Mouse (Mus musculus): ENCODE data around the gene Sh3glb2. TPM values are rescaled to one million over a fixed set of nuclear protein-coding genes. Genes with fewer than 3 reads are reported as not detected.

Gene Sh3glb2
- polyA plus RNA-seq, 1 experiment from 2014 or later, result 59.9 TPM

- peaks cover 22% of the 10 kb centered on the region for H3K36me3 ChIP-seq (ENCODE audit: insufficient read depth)
- no peak for TF ChIP-seq CTCF (IDR thresholded peaks at IDR 0.05; ENCODE audit: low read depth)
- under 1% methylated on average over 54 of the region's 54 CpGs for WGBS
- H3K9ac ChIP-seq, result peak overlapping the region; percentile 67
- peaks cover 6% of the 10 kb centered on the region for H3K4me1 ChIP-seq (ENCODE audit: insufficient read depth)
- DNase-seq (peak; percentile 93), ATAC-seq (ENCODE audit: insufficient read depth) (peak; percentile 77)
- H3K4me3 ChIP-seq (ENCODE audit: low read depth, low read length), result peak overlapping the region; percentile 83
- H3K9me3 ChIP-seq (ENCODE audit: low read depth, low read length), result no peaks in the 10 kb centered on the region
- peak overlapping the region; percentile 87 for H3K4me2 ChIP-seq
- H3K27ac ChIP-seq (ENCODE audit: low read depth), result peak overlapping the region; percentile 86
- no peaks in the 10 kb centered on the region for H3K27me3 ChIP-seq (ENCODE audit: insufficient read depth, low read length)
Measured at GRCm38 (mm10) chr2:30392577-30393369, 33.6 kb upstream of the Sh3glb2 start.

- Histone ChIP-seq H3K9me3 (ENCODE audit: low read depth, low read length) (no peaks in the 10 kb centered on the region), H3K4me3 (ENCODE audit: low read depth, low read length) (peak within 1 kb of the TSS; percentile 83), H3K4me2 (peak within 1 kb of the TSS; percentile 87), H3K27me3 (ENCODE audit: insufficient read depth, low read length) (no peaks in the 10 kb centered on the region), H3K9ac (peak within 1 kb of the TSS; percentile 67), H3K27ac (ENCODE audit: low read depth) (peak within 1 kb of the TSS; percentile 86), H3K4me1 (ENCODE audit: insufficient read depth) (peaks cover 6% of the 10 kb centered on the region), H3K36me3 (ENCODE audit: insufficient read depth) (peaks cover 16% of the 10 kb centered on the region)
- under 1% methylated on average over 40 of the region's 40 CpGs for WGBS
- DNase-seq (peak; percentile 98), ATAC-seq (ENCODE audit: insufficient read depth) (peak; percentile 98)
- TF ChIP-seq CTCF (IDR thresholded peaks at IDR 0.05; ENCODE audit: low read depth), result no peak
Measured at GRCm38 (mm10) chr2:30392114-30392576, 33.0 kb upstream of the Sh3glb2 start, which contains the start of gene Dolpp1. Dolpp1 (plus strand) TSS chr2:30392254.

GRCm38 (mm10) chr2:30389000-30389399 lies 29.9 kb upstream of the Sh3glb2 start:
- Histone ChIP-seq H3K9me3 (ENCODE audit: low read depth, low read length) (no peaks in the 10 kb centered on the region), H3K9ac (no peak overlapping the region), H3K27ac (ENCODE audit: low read depth) (no peak overlapping the region), H3K4me3 (ENCODE audit: low read depth, low read length) (no peak overlapping the region), H3K4me1 (ENCODE audit: insufficient read depth) (peaks cover 6% of the 10 kb centered on the region), H3K27me3 (ENCODE audit: insufficient read depth, low read length) (no peaks in the 10 kb centered on the region), H3K36me3 (ENCODE audit: insufficient read depth) (peaks cover 9% of the 10 kb centered on the region; the same call in 1 of the 2 replicates), H3K4me2 (no peak overlapping the region)
- ATAC-seq (ENCODE audit: insufficient read depth), result no peak
- DNase-seq, result no peak
- 84% methylated on average over 2 of the region's 2 CpGs for WGBS
- TF ChIP-seq CTCF (IDR thresholded peaks at IDR 0.05; ENCODE audit: low read depth), result peak; percentile 23; the same call in 1 of the 2 replicates

- Histone ChIP-seq H3K9me3 (ENCODE audit: low read depth, low read length) (no peaks in the 10 kb centered on the region), H3K4me2 (no peak overlapping the region), H3K27me3 (ENCODE audit: insufficient read depth, low read length) (no peaks in the 10 kb centered on the region), H3K36me3 (ENCODE audit: insufficient read depth) (peaks cover 28% of the 10 kb centered on the region), H3K4me1 (ENCODE audit: insufficient read depth) (no peaks in the 10 kb centered on the region), H3K4me3 (ENCODE audit: low read depth, low read length) (no peak overlapping the region), H3K9ac (no peak overlapping the region), H3K27ac (ENCODE audit: low read depth) (no peak overlapping the region)
- TF ChIP-seq CTCF (IDR thresholded peaks at IDR 0.05; ENCODE audit: low read depth), result no peak
- 84% methylated on average over 9 of the region's 9 CpGs for WGBS
- ATAC-seq (ENCODE audit: insufficient read depth), result no peak
- DNase-seq, result no peak
Measured at GRCm38 (mm10) chr2:30386913-30387312, 27.8 kb upstream of the Sh3glb2 start.

- Histone ChIP-seq H3K27ac (ENCODE audit: low read depth) (no peak overlapping the region), H3K4me3 (ENCODE audit: low read depth, low read length) (no peak overlapping the region), H3K9ac (no peak overlapping the region), H3K36me3 (ENCODE audit: insufficient read depth) (peaks cover 40% of the 10 kb centered on the region), H3K4me2 (no peak overlapping the region), H3K4me1 (ENCODE audit: insufficient read depth) (no peaks in the 10 kb centered on the region), H3K27me3 (ENCODE audit: insufficient read depth, low read length) (no peaks in the 10 kb centered on the region), H3K9me3 (ENCODE audit: low read depth, low read length) (no peaks in the 10 kb centered on the region)
- DNase-seq, result no peak
- ATAC-seq (ENCODE audit: insufficient read depth), result no peak
- WGBS, result 84% methylated on average over 4 of the region's 4 CpGs
- TF ChIP-seq CTCF (IDR thresholded peaks at IDR 0.05; ENCODE audit: low read depth), result no peak
Measured at GRCm38 (mm10) chr2:30385591-30385990, 26.5 kb upstream of the Sh3glb2 start.

- H3K9ac ChIP-seq, result no peak overlapping the region
- no peak overlapping the region for H3K27ac ChIP-seq (ENCODE audit: low read depth)
- H3K4me3 ChIP-seq (ENCODE audit: low read depth, low read length), result no peak overlapping the region
- no peaks in the 10 kb centered on the region for H3K9me3 ChIP-seq (ENCODE audit: low read depth, low read length)
- peaks cover 47% of the 10 kb centered on the region for H3K36me3 ChIP-seq (ENCODE audit: insufficient read depth)
- WGBS, result 70% methylated on average over 5 of the region's 5 CpGs
- ATAC-seq (ENCODE audit: insufficient read depth), result no peak
- TF ChIP-seq CTCF (IDR thresholded peaks at IDR 0.05; ENCODE audit: low read depth), result no peak
- no peak overlapping the region for H3K4me2 ChIP-seq
- DNase-seq, result no peak
- no peaks in the 10 kb centered on the region for H3K4me1 ChIP-seq (ENCODE audit: insufficient read depth)
- no peaks in the 10 kb centered on the region for H3K27me3 ChIP-seq (ENCODE audit: insufficient read depth, low read length)
Measured at GRCm38 (mm10) chr2:30384814-30385213, 25.7 kb upstream of the Sh3glb2 start.

- Histone ChIP-seq H3K27ac (ENCODE audit: low read depth) (no peak overlapping the region), H3K4me2 (no peak overlapping the region), H3K9ac (no peak overlapping the region), H3K9me3 (ENCODE audit: low read depth, low read length) (no peaks in the 10 kb centered on the region), H3K36me3 (ENCODE audit: insufficient read depth) (peaks cover 77% of the 10 kb centered on the region), H3K27me3 (ENCODE audit: insufficient read depth, low read length) (no peaks in the 10 kb centered on the region), H3K4me3 (ENCODE audit: low read depth, low read length) (no peak overlapping the region), H3K4me1 (ENCODE audit: insufficient read depth) (no peaks in the 10 kb centered on the region)
- WGBS, result 91% methylated on average over 4 of the region's 4 CpGs
- TF ChIP-seq CTCF (IDR thresholded peaks at IDR 0.05; ENCODE audit: low read depth), result no peak
- DNase-seq (no peak), ATAC-seq (ENCODE audit: insufficient read depth) (no peak)
Measured at GRCm38 (mm10) chr2:30381377-30381725, 22.2 kb upstream of the Sh3glb2 start.
